ENCODE assay signal across 17 mouse cellular contexts in the genomic region with DNA sequence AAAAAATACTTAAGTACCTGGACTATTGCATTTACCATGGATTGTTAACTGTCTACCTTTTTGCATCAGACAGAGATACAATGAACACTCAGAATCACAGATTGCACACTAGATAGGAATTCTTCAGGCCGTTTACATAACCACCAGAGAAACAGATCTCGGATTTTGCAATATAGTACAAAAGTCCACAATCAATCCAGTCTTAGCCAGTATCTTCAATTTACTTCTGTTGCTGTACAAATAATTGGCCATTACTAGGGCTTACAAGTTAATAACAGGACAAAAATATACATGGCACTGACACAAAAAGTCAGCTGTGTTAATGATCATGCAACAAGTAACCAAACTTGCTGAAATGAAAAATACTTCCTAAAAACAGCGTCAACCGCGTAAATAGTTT.
DNase-seq lines count a peak whose midpoint lies in the region; TF ChIP-seq lines count a peak whose summit lies in the region.
"Had no signal": no experiment of that assay in that cellular context is flagged by ENCODE, and none has a peak within 500 bp of the region (broad histone marks: within the 10 kb centered on the region; RNA-seq: fewer than 3 reads in every experiment).

No protein-coding gene starts in this region.

- H3K36me3 ChIP-seq in liver, adult 2 months (ENCODE audit: control insufficient read depth, insufficient read depth, low read length): peaks cover 11% of the 10 kb centered on the region
- H3K36me3 ChIP-seq: G1E had no signal

- H3K4me1 ChIP-seq in liver, adult 2 months (ENCODE audit: control insufficient read depth, insufficient read depth, low read length): peaks cover 3% of the 10 kb centered on the region

- H3K9ac ChIP-seq in liver, adult 2 months (ENCODE audit: low read depth, low read length): no peak overlapping the region

- DNase-seq in layer of hippocampus, adult 2 months (ENCODE audit: low spot score in 2 of 2): no peak
- DNase-seq in layer of hippocampus, postnatal 14 days (ENCODE audit: low spot score in 2 of 2): no peak
- peak; percentile 92 for DNase-seq in liver, adult 2 months (ENCODE audit: extremely low read depth, low read depth, low spot score)
- DNase-seq in liver: no peak
- DNase-seq: adrenal gland, adult 2 months; adrenal gland, adult 8-10 months; adrenal gland, postnatal 10 days; adrenal gland, postnatal 14 days; adrenal gland, postnatal 25 days; adrenal gland, postnatal 36 days; B cell, adult 2 months; cerebellum, adult 11 months; cerebellum, adult 11-12 months; cerebellum, adult 18-20 months had no signal

- TF ChIP-seq POLR2A in liver, adult 2 months (IDR thresholded peaks at IDR 0.05; ENCODE audit: extremely low read depth, insufficient read depth, low read length): no peak

- WGBS in liver, adult 2 months: 27% methylated on average over 5 of the region's 5 CpGs

- no peaks in the 10 kb centered on the region for H3K79me2 ChIP-seq in liver, adult 2 months (ENCODE audit: control insufficient read depth, insufficient read depth, low read length)

- H3K27ac ChIP-seq in layer of hippocampus, adult 2 months: 0 out of 2 replicates have a peak overlapping the region, but pooled peaks have one; percentile 14
- H3K27ac ChIP-seq in liver, adult 2 months (replicated peaks; ENCODE audit: insufficient read depth, low read depth, low read length): no peak overlapping the region

- no peak overlapping the region for H3K4me3 ChIP-seq in layer of hippocampus, adult 2 months
- H3K4me3 ChIP-seq in liver, adult 2 months (ENCODE audit: insufficient read depth, low read depth, low read length): no peak overlapping the region

- H3K27me3 ChIP-seq in liver, adult 2 months (ENCODE audit: control insufficient read depth, insufficient read depth, low read length): no peaks in the 10 kb centered on the region
- H3K27me3 ChIP-seq: CH12.LX, Patski had no signal

- no peak for TF ChIP-seq CTCF in layer of hippocampus, adult 2 months (conservative IDR thresholded peaks at IDR 0.05)
- no peak for TF ChIP-seq CTCF in liver, adult 2 months (IDR thresholded peaks at IDR 0.05; ENCODE audit: low read depth, low read length)
